Mouse (Mus musculus) spleen, adult 2 months (tissue): ENCODE results near the gene Cramp1l.

Experiments
- CTCF ChIP-seq: fragments of 200-500 bp; IDR thresholded peaks from 2 replicates; pipeline ENCODE4 v1.5.1; 2011; ENCODE audit warnings: mild to moderate bottlenecking, inconsistent platforms; ENCODE audit not compliant: insufficient read depth, insufficient read length, insufficient replicate concordance; ENCODE audit errors: extremely low read depth
- POLR2A ChIP-seq: fragments of 200-500 bp; IDR thresholded peaks from 2 replicates; pipeline ENCODE4 v1.6.1; 2011; ENCODE audit warnings: low read depth, low read length, inconsistent platforms

DNA sequence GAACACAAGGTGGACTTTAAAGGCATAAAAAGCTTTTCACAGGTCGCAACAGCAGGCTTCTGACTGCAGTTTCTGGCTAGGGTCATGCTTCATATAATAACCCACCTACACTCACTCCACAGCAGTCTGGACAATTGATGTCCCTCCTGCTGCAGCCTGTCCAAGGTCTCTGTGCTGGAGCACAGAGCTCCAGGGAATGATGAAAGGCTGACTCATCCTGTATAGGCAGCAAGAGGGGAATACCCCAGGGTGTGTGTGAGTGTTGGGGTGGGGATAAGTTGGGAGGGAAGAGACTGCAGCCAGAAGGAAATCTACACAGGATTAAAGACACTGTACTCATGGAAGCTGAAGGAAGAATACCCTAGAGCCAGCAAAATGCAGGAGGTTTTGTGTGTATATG, 86.1 kb downstream of the Cramp1l start:
- TF ChIP-seq CTCF, result no peak
- TF ChIP-seq POLR2A, result no peak
